Mouse (Mus musculus): ENCODE data around the gene Fam155a.

DNA sequence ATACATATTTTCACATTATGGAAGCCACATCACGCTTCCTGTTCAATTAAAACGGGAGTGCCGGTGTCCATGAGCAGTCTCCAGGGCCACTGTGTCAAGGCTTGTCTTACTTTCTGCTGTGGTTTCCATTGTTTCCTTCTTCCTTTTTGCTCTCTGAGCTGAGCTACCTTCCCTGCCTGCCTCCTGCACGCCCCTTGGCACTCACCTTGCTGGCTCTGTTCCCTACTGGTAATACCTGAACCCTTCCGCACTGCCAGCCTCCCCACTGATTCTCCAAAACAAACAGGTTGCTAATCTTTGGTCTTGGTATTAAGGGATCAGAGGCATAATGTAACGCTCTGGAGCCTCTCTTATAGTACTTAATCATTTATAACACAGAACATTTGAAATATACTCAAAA is 403.2 kb downstream of the Fam155a start:
- no peak for TF ChIP-seq EP300 (IDR thresholded peaks at IDR 0.05; ENCODE audit: low read depth)
- no peak for TF ChIP-seq CTCF (IDR thresholded peaks at IDR 0.05; ENCODE audit: low read depth)
